Mouse (Mus musculus) embryo, embryonic 9.5 days (tissue): ENCODE data around the gene Cnih3.

ENCODE experiments used
- DNase-seq: peaks from one replicate; pipeline ENCODE4 v3.0.0-alpha.2; 2017; ENCODE audit errors: extremely low spot score

Cnih3 gene

GRCm38 (mm10) chr1:181352367-181353199, at the start of gene Cnih3:
Gene Cnih3, plus strand, starts transcription at chr1:181352628.
- peak; percentile 73 for DNase-seq

GRCm38 (mm10) chr1:181307981-181308380, 44.4 kb upstream of the Cnih3 start:
- no peak for DNase-seq

GRCm38 (mm10) chr1:181310712-181311111, 41.7 kb upstream of the Cnih3 start:
- no peak for DNase-seq

- DNase-seq: no peak
These were observed 40.0 kb upstream of the Cnih3 start for GRCm38 (mm10) chr1:181312115-181313045.

- DNase-seq: no peak
These were observed 39.4 kb upstream of the Cnih3 start for GRCm38 (mm10) chr1:181313046-181313415.

GRCm38 (mm10) chr1:181314301-181314700, 38.1 kb upstream of the Cnih3 start:
- no peak for DNase-seq

GRCm38 (mm10) chr1:181315350-181315749, 37.1 kb upstream of the Cnih3 start:
- DNase-seq: no peak

GRCm38 (mm10) chr1:181316571-181316970, 35.9 kb upstream of the Cnih3 start:
- DNase-seq: no peak

GRCm38 (mm10) chr1:181319466-181319865, 33.0 kb upstream of the Cnih3 start:
- DNase-seq: no peak

GRCm38 (mm10) chr1:181321149-181321548, 31.3 kb upstream of the Cnih3 start:
- DNase-seq: no peak

GRCm38 (mm10) chr1:181323134-181323533, 29.3 kb upstream of the Cnih3 start:
- no peak for DNase-seq

GRCm38 (mm10) chr1:181327137-181327536, 25.3 kb upstream of the Cnih3 start:
- DNase-seq: no peak

- no peak for DNase-seq
These were observed 24.6 kb upstream of the Cnih3 start for GRCm38 (mm10) chr1:181327636-181328420.

- no peak for DNase-seq
These were observed 23.3 kb upstream of the Cnih3 start for GRCm38 (mm10) chr1:181329110-181329509.

- no peak for DNase-seq
These were observed 19.8 kb upstream of the Cnih3 start for GRCm38 (mm10) chr1:181332597-181332996.

- DNase-seq: no peak
These were observed 18.0 kb upstream of the Cnih3 start for GRCm38 (mm10) chr1:181334329-181335018.

- no peak for DNase-seq
These were observed 17.4 kb upstream of the Cnih3 start for GRCm38 (mm10) chr1:181335019-181335365.

- no peak for DNase-seq
These were observed 17.0 kb upstream of the Cnih3 start for GRCm38 (mm10) chr1:181335388-181335787.

- no peak for DNase-seq
These were observed 15.6 kb upstream of the Cnih3 start for GRCm38 (mm10) chr1:181336857-181337256.

- DNase-seq: no peak
These were observed 13.3 kb upstream of the Cnih3 start for GRCm38 (mm10) chr1:181339106-181339505.

- DNase-seq: peak; percentile 49
These were observed 6.9 kb upstream of the Cnih3 start for GRCm38 (mm10) chr1:181345547-181345946.

GRCm38 (mm10) chr1:181352043-181352366, 423 bp upstream of the Cnih3 start:
- DNase-seq: no peak
